Mouse (Mus musculus) forebrain, embryonic 14.5 days (tissue): ENCODE measurements around the gene Ints4. TPM values are rescaled to one million over a fixed set of nuclear protein-coding genes. Genes with fewer than 3 reads are reported as not detected.

Source experiments
- ATAC-seq: fragments of 200-750 bp; cut with Nextera tagmentation; 2 replicates; pipeline ENCODE4 v1.8.0; 2017; ENCODE audit warnings: mild to moderate bottlenecking, moderate library complexity
- DNase-seq: peaks from one replicate; pipeline ENCODE4 v3.0.0-alpha.2; 2015; ENCODE audit warnings: low spot score
- H3K27ac ChIP-seq: fragments of 300-500 bp; sonication (generic); 2 replicates; pipeline ENCODE4 v1.5.1; 2014; ENCODE audit warnings: low read depth, mild to moderate bottlenecking, control low read depth, low read length, moderate library complexity
- H3K27me3 ChIP-seq: fragments of 300-500 bp; sonication (generic); replicated peaks from 2 replicates; pipeline ENCODE4 v1.6.1; 2014; ENCODE audit warnings: low read length, control low read depth, mixed read lengths; ENCODE audit not compliant: control insufficient read depth, insufficient read depth
- H3K36me3 ChIP-seq: fragments of 300-500 bp; sonication (generic); 2 replicates; pipeline ENCODE4 v1.6.1; 2014; ENCODE audit warnings: low read length, control low read depth; ENCODE audit not compliant: control insufficient read depth, insufficient read depth
- H3K4me1 ChIP-seq: fragments of 300-500 bp; sonication (generic); 2 replicates; pipeline ENCODE4 v1.6.1; 2014; ENCODE audit warnings: antibody characterized with exemption, low read length, control low read depth; ENCODE audit not compliant: control insufficient read depth, insufficient read depth
- H3K4me2 ChIP-seq: fragments of 300-500 bp; sonication (generic); 2 replicates; pipeline ENCODE4 v1.6.1; 2014; ENCODE audit warnings: mild to moderate bottlenecking, control low read depth, low read length
- H3K4me3 ChIP-seq: fragments of 300-500 bp; sonication (generic); 2 replicates; pipeline ENCODE4 v1.5.1; 2014; ENCODE audit warnings: low read depth, low read length, control low read depth
- H3K9ac ChIP-seq: fragments of 300-500 bp; sonication (generic); 2 replicates; pipeline ENCODE4 v1.6.1; 2014; ENCODE audit warnings: mild to moderate bottlenecking, low read length, control low read depth, moderate library complexity
- H3K9me3 ChIP-seq: fragments of 300-500 bp; sonication (generic); replicated peaks from 2 replicates; pipeline ENCODE4 v1.6.1; 2016; ENCODE audit warnings: low read length, control low read depth, mixed read lengths; ENCODE audit not compliant: control insufficient read depth
- WGBS: fragments of 180-500 bp; shearing (Covaris S2); extraction: QIAGEN DNeasy Blood & Tissue Kit; methylation state at CpG from one replicate; pipeline ENCODE4 v1.1.7; 2014; 5-methylcytosine and 5-hydroxymethylcytosine counted together
- polyA plus RNA-seq: library from polyadenylated mRNA; unstranded; fragments of >200 nt; fragmentation: Nextera tagmentation; extraction: Ambion mirVana; gene quantifications from 2 replicates; pipeline ENCODE4 v1.2.1, GENCODE M21; 2014

Gene Ints4
- polyA plus RNA-seq, 1 experiment from 2014 or later = 65.2 TPM

- no peak overlapping the region for H3K4me2 ChIP-seq
- WGBS = 82% methylated on average over 3 of the region's 3 CpGs
- DNase-seq (no peak), ATAC-seq (no peak)
- H3K9me3 ChIP-seq = no peaks in the 10 kb centered on the region
- 0 out of 2 replicates have a peak, but pooled peaks cover 2% of the 10 kb centered on the region for H3K36me3 ChIP-seq
- peak overlapping the region; percentile 5; the same call in 1 of the 2 replicates for H3K9ac ChIP-seq
- H3K4me1 ChIP-seq = no peaks in the 10 kb centered on the region
- H3K27ac ChIP-seq = no peak overlapping the region
- H3K27me3 ChIP-seq = no peaks in the 10 kb centered on the region
- H3K4me3 ChIP-seq = no peak overlapping the region
These were observed 109.7 kb downstream of the Ints4 start for GRCm38 (mm10) chr7:97590488-97590887.

Other genes with a start within 250 kb of the Ints4 start
- gene Usp35, start 148.9 kb upstream of the Ints4 start, polyA plus RNA-seq = 4.0 and 4.1 TPM in 2 replicates
- gene Kctd21, start 148.6 kb upstream of the Ints4 start, polyA plus RNA-seq = 7.5 and 7.9 TPM in 2 replicates
- gene Alg8, start 109.3 kb upstream of the Ints4 start, polyA plus RNA-seq = 15.3 and 18.7 TPM in 2 replicates
- gene Ndufc2, start 81.0 kb upstream of the Ints4 start, polyA plus RNA-seq = 473 and 569 TPM in 2 replicates
- 3.2 and 3.7 TPM in 2 replicates for gene Thrsp, start 63.2 kb upstream of the Ints4 start, polyA plus RNA-seq
- gene Kctd14, start 29.6 kb upstream of the Ints4 start, polyA plus RNA-seq = 1.4 and 1.8 TPM in 2 replicates
- gene Aamdc, start 98.5 kb downstream of the Ints4 start, polyA plus RNA-seq = 56.8 and 64.1 TPM in 2 replicates
- gene Rsf1, start 98.9 kb downstream of the Ints4 start, polyA plus RNA-seq = 21.4 and 25.5 TPM in 2 replicates
- gene Clns1a, start 215.7 kb downstream of the Ints4 start, polyA plus RNA-seq = 229 and 233 TPM in 2 replicates